ENCODE assay signal across 8 mouse cellular contexts in the genomic region with DNA sequence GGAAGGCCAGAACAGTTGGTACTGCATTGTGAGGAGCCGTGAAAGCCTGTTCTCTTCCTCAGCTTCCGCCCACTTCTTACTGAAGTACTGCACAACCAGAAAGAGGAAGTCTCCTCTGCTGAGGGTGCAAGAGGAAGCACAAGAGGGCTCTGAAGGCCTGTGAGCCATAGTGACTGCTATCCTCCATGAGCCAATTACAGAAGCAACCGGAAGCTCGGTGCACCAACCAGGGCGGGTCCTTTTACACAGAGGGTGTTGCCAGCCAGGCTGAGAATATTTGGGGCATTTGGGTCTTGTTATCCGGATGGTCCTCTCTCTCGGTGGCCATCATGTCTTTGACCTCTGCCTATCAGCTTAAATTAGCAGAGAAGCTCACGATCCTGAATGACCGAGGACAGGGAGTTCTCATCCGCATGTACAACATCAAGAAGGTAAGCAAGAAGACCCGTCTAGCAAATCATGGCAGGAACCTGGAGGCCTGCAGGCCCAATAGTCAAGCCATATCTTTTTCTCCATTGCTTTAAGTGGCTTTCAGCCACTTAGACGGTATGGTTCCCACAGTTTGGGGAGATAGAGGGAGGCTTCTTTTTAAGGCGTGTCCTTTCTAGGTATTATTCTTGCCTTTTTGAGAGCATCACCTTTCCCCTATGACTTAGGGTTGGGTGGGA. TPM values are rescaled to one million over a fixed set of nuclear protein-coding genes. Genes with fewer than 3 reads are reported as not detected.
DNase-seq lines count a peak whose midpoint lies in the region; ATAC-seq and TF ChIP-seq lines count a peak whose summit lies in the region.

A gene (plus strand): TSS at position 244 of the 668 bp plus-strand sequence.

- no peak for TF ChIP-seq CTCF in lung, postnatal 0 days (IDR thresholded peaks at IDR 0.05)

- H3K36me3 ChIP-seq in lung, postnatal 0 days (ENCODE audit: insufficient read depth, low read length) = no peaks in the 10 kb centered on the region
- H3K36me3 ChIP-seq in forebrain, embryonic 11.5 days (ENCODE audit: control insufficient read depth, insufficient read depth, low read length) = no peaks in the 10 kb centered on the region
- no peaks in the 10 kb centered on the region for H3K36me3 ChIP-seq in hindbrain, embryonic 12.5 days

- peak; percentile 20 for DNase-seq in kidney, adult 9 months
- DNase-seq in kidney, postnatal 14 days = no peak
- peak; percentile 29 to 39 for DNase-seq in heart, postnatal 36 days
- peak; percentile 65 for DNase-seq in lung, postnatal 0 days (ENCODE audit: low spot score)
- peak; percentile 28 for DNase-seq in telencephalon, adult 2 months (ENCODE audit: low read depth, low spot score)
- no peak for DNase-seq in forebrain, embryonic 11.5 days (ENCODE audit: low spot score)

- H3K9ac ChIP-seq in lung, postnatal 0 days (replicated peaks; ENCODE audit: low read depth) = no peak within 1 kb of the TSS
- no peak within 1 kb of the TSS for H3K9ac ChIP-seq in forebrain, embryonic 11.5 days (ENCODE audit: low read length)
- H3K9ac ChIP-seq in hindbrain, embryonic 12.5 days = no peak within 1 kb of the TSS

- no peak within 1 kb of the TSS for H3K27ac ChIP-seq in lung, postnatal 0 days (ENCODE audit: low read length)
- no peak within 1 kb of the TSS for H3K27ac ChIP-seq in forebrain, embryonic 11.5 days (ENCODE audit: low read depth, low read length)
- H3K27ac ChIP-seq in hindbrain, embryonic 12.5 days = no peak within 1 kb of the TSS

- ATAC-seq in activated CD4-positive, CD25-positive, alpha-beta regulatory T cell, adult 4 months = peak; percentile 100
- peak; percentile 37 for ATAC-seq in lung, postnatal 0 days
- ATAC-seq in forebrain, embryonic 11.5 days (replicated peaks; ENCODE audit: low FRiP score) = no peak
- no peak for ATAC-seq in hindbrain, embryonic 12.5 days (ENCODE audit: low FRiP score)

- 0 out of 2 replicates have a peak within 1 kb of the TSS, but pooled peaks have one; percentile 3 for H3K4me3 ChIP-seq in lung, postnatal 0 days (ENCODE audit: low read depth, low read length)
- H3K4me3 ChIP-seq in forebrain, embryonic 11.5 days (ENCODE audit: low read depth, low read length) = no peak within 1 kb of the TSS
- no peak within 1 kb of the TSS for H3K4me3 ChIP-seq in hindbrain, embryonic 12.5 days

- 80% methylated on average over 13 of the region's 13 CpGs for WGBS in lung, postnatal 0 days
- 90% methylated on average over 13 of the region's 13 CpGs for WGBS in forebrain, embryonic 11.5 days
- WGBS in hindbrain, embryonic 12.5 days = 89% methylated on average over 13 of the region's 13 CpGs

- no peak for TF ChIP-seq EP300 in lung, postnatal 0 days (IDR thresholded peaks at IDR 0.05)

- no peaks in the 10 kb centered on the region for H3K4me1 ChIP-seq in lung, postnatal 0 days (ENCODE audit: insufficient read depth, low read depth, low read length)
- no peaks in the 10 kb centered on the region for H3K4me1 ChIP-seq in forebrain, embryonic 11.5 days (replicated peaks; ENCODE audit: control insufficient read depth, insufficient read depth, low read length)
- no peaks in the 10 kb centered on the region for H3K4me1 ChIP-seq in hindbrain, embryonic 12.5 days

- intact Hi-C loops in heart, postnatal 36 days (cut with DNase I) = no loop called here

- H3K4me2 ChIP-seq in lung, postnatal 0 days (replicated peaks; ENCODE audit: low read depth, low read length) = no peak within 1 kb of the TSS
- no peak within 1 kb of the TSS for H3K4me2 ChIP-seq in forebrain, embryonic 11.5 days (ENCODE audit: low read depth, low read length, severe bottlenecking)
- no peak within 1 kb of the TSS for H3K4me2 ChIP-seq in hindbrain, embryonic 12.5 days (replicated peaks)

- no peaks in the 10 kb centered on the region for H3K9me3 ChIP-seq in lung, postnatal 0 days (ENCODE audit: low read length)
- no peaks in the 10 kb centered on the region for H3K9me3 ChIP-seq in forebrain, embryonic 11.5 days (ENCODE audit: control insufficient read depth, low read length)
- H3K9me3 ChIP-seq in hindbrain, embryonic 12.5 days (replicated peaks) = no peaks in the 10 kb centered on the region

- no peaks in the 10 kb centered on the region for H3K27me3 ChIP-seq in lung, postnatal 0 days (replicated peaks; ENCODE audit: insufficient read depth, low read length)
- H3K27me3 ChIP-seq in forebrain, embryonic 11.5 days (ENCODE audit: control insufficient read depth, insufficient read depth, low read length) = no peaks in the 10 kb centered on the region
- no peaks in the 10 kb centered on the region for H3K27me3 ChIP-seq in hindbrain, embryonic 12.5 days

RNA-seq across cellular contexts. Expression of the gene that starts here (rescaled TPM):
- polyA plus RNA-seq in activated CD4-positive, CD25-positive, alpha-beta regulatory T cell, adult 4 months (2017; shearing (Covaris generic)) = 10 to 100 TPM; 65.6 to 80.2 TPM
- 1 to 10 TPM; 3.6 to 5.7 TPM for total RNA-seq in heart, postnatal 36 days (2021)
- polyA plus RNA-seq in lung, postnatal 0 days (2015; fragmentation: Nextera tagmentation; extraction: Ambion mirVana) = 3.5 and 3.7 TPM in 2 replicates
- 0.91 and 1.5 TPM in 2 replicates for polyA plus RNA-seq in forebrain, embryonic 11.5 days (2014; fragmentation: Nextera tagmentation; extraction: Ambion mirVana)
- polyA plus RNA-seq in hindbrain, embryonic 12.5 days (2016; fragmentation: Nextera tagmentation; extraction: Ambion mirVana) = 2.1 TPM in 2 replicates

Comparison
In these comparisons a context has a peak if more than half of its experiments do, and no peak if none do; other contexts are left out.
1. RNA of the gene that starts here (polyA plus RNA-seq): 65.6 to 80.2 TPM in activated CD4-positive, CD25-positive, alpha-beta regulatory T cell, adult 4 months; 3.5 to 3.7 TPM in lung, postnatal 0 days, 2.1 TPM in hindbrain, embryonic 12.5 days and 0.91 to 1.5 TPM in forebrain, embryonic 11.5 days; every median in the first group is over 10 times any median in the second.
2. DNase-seq: peak in kidney, adult 9 months (single experiment), heart, postnatal 36 days (2 of 2), lung, postnatal 0 days (single experiment) and telencephalon, adult 2 months (single experiment); none in kidney, postnatal 14 days (single experiment) and forebrain, embryonic 11.5 days (single experiment).
3. ATAC-seq: peak in activated CD4-positive, CD25-positive, alpha-beta regulatory T cell, adult 4 months (single experiment) and lung, postnatal 0 days (single experiment); none in forebrain, embryonic 11.5 days (single experiment) and hindbrain, embryonic 12.5 days (single experiment).